In genomic region chr12:44308221-44308620, GRCm38 (mm10) we compare ENCODE assay signal across 35 mouse cellular contexts. TPM values are rescaled to one million over a fixed set of nuclear protein-coding genes. Genes with fewer than 3 reads are reported as not detected.
"Had no signal": no experiment of that assay in that cellular context is flagged by ENCODE, and none has a peak within 500 bp of the region (broad histone marks: within the 10 kb centered on the region; RNA-seq: fewer than 3 reads in every experiment).

No protein-coding gene starts in this region.

- DNase-seq: heart, postnatal 10 days; heart, postnatal 14 days; heart, postnatal 36 days; heart, postnatal 4 days; kidney, adult 11 months; kidney, adult 18-20 months; kidney, adult 2 months; kidney, adult 8-10 months; kidney, adult 9 months; kidney, postnatal 10 days; kidney, postnatal 14 days; kidney, postnatal 25 days; kidney, postnatal 36 days; kidney, postnatal 4 days; layer of hippocampus, adult 9-11 months; layer of hippocampus, postnatal 36 days had no signal

- ATAC-seq: hindbrain, embryonic 16.5 days; hindbrain, postnatal 0 days; inflammation-experienced regulatory T-cells, adult 6 months; intestine, embryonic 15.5 days; intestine, embryonic 16.5 days; intestine, postnatal 0 days had no signal

- H3K4me3 ChIP-seq: heart, embryonic 10.5 days; heart, embryonic 12.5 days; heart, embryonic 13.5 days; heart, embryonic 15.5 days; hindbrain, embryonic 10.5 days; hindbrain, embryonic 12.5 days; hindbrain, embryonic 13.5 days; hindbrain, embryonic 15.5 days; intestine, embryonic 15.5 days; kidney, embryonic 15.5 days; layer of hippocampus, adult 2 months had no signal

- H3K27me3 ChIP-seq: heart, embryonic 12.5 days; heart, embryonic 13.5 days; heart, embryonic 15.5 days; hindbrain, embryonic 12.5 days; hindbrain, embryonic 13.5 days; hindbrain, embryonic 15.5 days; intestine, embryonic 15.5 days; kidney, embryonic 15.5 days had no signal

- H3K4me1 ChIP-seq: heart, embryonic 15.5 days; hindbrain, embryonic 12.5 days; hindbrain, embryonic 13.5 days; hindbrain, embryonic 15.5 days; intestine, embryonic 15.5 days; kidney, embryonic 15.5 days had no signal

- H3K9me3 ChIP-seq: heart, embryonic 10.5 days; heart, embryonic 12.5 days; heart, embryonic 13.5 days; heart, embryonic 15.5 days; hindbrain, embryonic 10.5 days; hindbrain, embryonic 12.5 days; hindbrain, embryonic 13.5 days; hindbrain, embryonic 15.5 days; intestine, embryonic 15.5 days; kidney, embryonic 15.5 days had no signal

- H3K27ac ChIP-seq: heart, embryonic 10.5 days; heart, embryonic 13.5 days; heart, embryonic 15.5 days; hindbrain, embryonic 10.5 days; hindbrain, embryonic 12.5 days; hindbrain, embryonic 13.5 days; hindbrain, embryonic 14.5 days; hindbrain, embryonic 15.5 days; hindbrain, postnatal 0 days; intestine, embryonic 15.5 days; kidney, embryonic 15.5 days; kidney, postnatal 0 days; layer of hippocampus, adult 2 months had no signal

- H3K9ac ChIP-seq: heart, embryonic 12.5 days; heart, embryonic 13.5 days; heart, embryonic 15.5 days; hindbrain, embryonic 12.5 days; hindbrain, embryonic 13.5 days; hindbrain, embryonic 14.5 days; hindbrain, embryonic 15.5 days; intestine, embryonic 15.5 days; kidney, embryonic 15.5 days had no signal

- H3K36me3 ChIP-seq: intestine, embryonic 15.5 days had no signal

RNA-seq across cellular contexts. Expression of gene Nrcam, which starts 20.5 kb away (rescaled TPM):
- total RNA-seq: hematopoietic stem cell, adult 5-6 weeks had no signal
